Mouse (Mus musculus) small intestine, adult 2 months (tissue): ENCODE data around the gene Olfr406.

Experiments
- CTCF ChIP-seq: fragments of 200-500 bp; IDR thresholded peaks from 2 replicates; pipeline ENCODE4 v1.5.1; 2012; ENCODE audit warnings: low read depth, mild to moderate bottlenecking, control low read depth, inconsistent platforms, low read length, moderate library complexity, mixed read lengths; ENCODE audit not compliant: insufficient replicate concordance, insufficient read length; ENCODE audit errors: extremely low read depth
- POLR2A ChIP-seq: fragments of 200-500 bp; IDR thresholded peaks from 2 replicates; pipeline ENCODE4 v1.6.1; 2012; ENCODE audit warnings: low read depth, mild to moderate bottlenecking, control low read depth, inconsistent platforms, low read length, moderate library complexity

- no peak for TF ChIP-seq CTCF
- no peak for TF ChIP-seq POLR2A
Observed at GRCm38 (mm10) chr11:74259508-74259907, at the start of gene Olfr406.
